Mouse (Mus musculus) erythroblast, embryonic 14.5 days (primary cell): ENCODE data around the gene Arhgap32.

ENCODE experiments used
- GATA1 ChIP-seq: IDR thresholded peaks from 2 replicates; pipeline ENCODE4 v1.6.1; 2012; ENCODE audit warnings: low read length, inconsistent platforms, mixed read lengths
- TAL1 ChIP-seq: IDR thresholded peaks from 3 replicates; pipeline ENCODE4 v1.6.1; 2012; ENCODE audit warnings: low read length, inconsistent platforms, mixed read lengths

GRCm38 (mm10) chr9:32104670-32105069, 11.3 kb upstream of the Arhgap32 start:
- no peak for TF ChIP-seq GATA1
- no peak for TF ChIP-seq TAL1
